Mouse (Mus musculus): ENCODE data around the gene Gm45785.
"Not testable (repeated sequence)": the region's sequence is repeated elsewhere in the genome, so short reads cannot be mapped to it uniquely, and the experiment has no call there.

Gm45785 gene

DNA sequence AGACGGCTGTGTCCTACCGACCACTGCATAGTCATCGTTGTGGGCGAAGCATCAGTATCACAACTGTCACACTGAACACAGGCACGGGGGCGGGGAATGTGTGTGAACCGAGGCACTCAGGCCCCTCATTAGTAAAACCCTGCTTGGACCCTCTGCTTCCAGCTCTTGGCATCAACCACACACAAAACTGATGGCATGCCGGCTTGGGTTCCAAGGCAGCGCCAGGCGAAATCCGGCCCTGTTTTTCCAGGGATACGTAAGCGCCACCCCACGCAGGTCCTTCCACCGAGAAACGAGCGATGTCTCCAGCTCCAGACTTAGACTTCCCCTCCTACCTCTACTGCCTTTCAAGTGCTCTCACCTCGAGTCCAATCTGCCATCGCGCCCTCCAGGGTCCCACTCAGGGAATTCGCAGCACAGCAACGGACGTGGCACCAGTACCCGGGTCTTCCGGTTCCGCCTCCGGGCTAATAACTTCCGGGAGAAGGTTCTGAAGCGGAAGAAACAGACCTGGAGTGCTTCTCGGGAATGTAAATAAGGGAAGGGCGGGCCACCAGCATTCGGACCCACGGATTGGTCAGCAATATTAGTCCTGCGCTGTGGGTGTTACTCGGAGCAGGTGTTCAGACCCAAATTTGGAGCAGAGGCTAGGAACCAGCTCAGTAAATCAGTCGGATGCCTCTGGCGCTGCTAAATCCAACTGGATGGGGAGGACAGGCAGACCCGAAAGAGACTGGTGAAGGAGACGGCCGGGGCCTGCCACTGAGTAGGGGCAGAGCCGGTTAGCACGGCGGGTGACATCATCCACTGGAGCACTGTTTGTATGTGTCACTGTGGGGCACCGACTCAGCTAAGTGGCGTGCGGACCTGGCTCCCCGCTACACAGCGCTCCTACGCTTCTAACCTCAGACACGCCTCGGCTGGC lies at the start of gene Gm45785:
TSS of gene Gm45785 (minus strand) at position 472 of the 925 bp plus-strand sequence.
- peak; percentile 88 for DNase-seq

DNA sequence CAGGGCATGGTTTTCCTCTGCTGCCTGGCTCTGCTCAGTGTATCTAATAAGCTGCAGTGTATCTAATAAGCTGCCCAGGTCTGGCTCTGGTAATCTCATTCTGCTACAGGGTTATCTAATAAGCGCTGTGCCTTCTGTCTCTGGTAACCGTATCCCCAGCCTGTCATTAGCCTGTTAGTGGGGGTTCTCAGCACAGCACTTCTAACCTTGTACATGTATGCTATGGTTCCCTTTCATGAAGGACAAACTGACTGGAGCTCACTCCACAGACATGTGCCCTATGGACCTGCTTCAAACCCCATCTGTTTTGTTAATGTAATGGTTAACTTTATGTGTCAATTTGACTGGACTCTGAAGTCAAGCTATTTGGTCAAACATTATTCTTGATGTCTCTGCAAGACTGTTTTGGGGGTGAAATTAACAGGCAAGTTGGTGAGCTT lies 49.5 kb upstream of the Gm45785 start:
- no peak for DNase-seq

DNA sequence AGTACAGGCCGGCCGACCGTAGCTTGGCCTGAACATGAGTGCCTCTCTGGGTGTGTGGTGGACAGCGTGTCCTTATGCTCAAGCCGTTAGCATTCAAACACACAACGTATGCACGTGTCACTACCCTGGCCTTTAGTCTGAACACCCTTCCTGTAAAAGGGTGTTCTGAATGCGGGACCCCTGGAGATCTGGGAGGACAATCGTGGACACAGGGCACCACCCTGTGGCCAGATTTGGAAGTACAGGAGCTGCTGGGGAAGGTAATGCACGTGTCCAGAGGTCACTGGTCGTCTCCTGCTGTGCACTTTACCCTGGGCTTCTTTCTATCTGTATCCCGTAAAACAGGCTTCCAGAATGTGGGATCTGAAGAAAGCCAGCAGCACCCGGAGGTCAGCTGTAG lies 47.1 kb upstream of the Gm45785 start:
- DNase-seq = peak; percentile 77

- DNase-seq = no peak
These were observed 46.1 kb upstream of the Gm45785 start for GRCm38 (mm10) chr7:140902036-140902875.

GRCm38 (mm10) chr7:140900220-140900619 lies 44.1 kb upstream of the Gm45785 start, which contains the start of gene Cox8b:
Cox8b (minus strand) TSS chr7:140900446.
- no peak for DNase-seq

DNA sequence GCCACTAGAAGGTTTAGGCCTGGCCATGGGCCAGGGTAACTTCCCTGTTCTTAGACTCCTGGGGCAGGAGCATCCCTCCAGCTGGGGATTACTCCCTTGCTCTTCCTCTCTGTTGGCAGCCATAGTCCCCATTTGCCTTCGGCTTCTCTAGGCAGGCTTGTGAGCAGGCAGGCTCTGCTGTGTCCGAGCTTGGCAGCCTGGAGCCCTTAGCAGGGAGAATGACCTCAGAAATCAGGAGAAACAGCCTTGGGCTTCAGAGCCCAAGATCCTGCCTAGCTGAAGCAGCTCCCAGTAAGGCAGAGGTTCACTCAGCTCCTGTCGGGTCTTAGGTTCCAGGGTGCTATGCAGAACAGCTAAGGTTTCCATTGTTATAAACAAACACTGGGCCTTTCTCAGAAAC lies 43.0 kb upstream of the Gm45785 start:
- DNase-seq = no peak

DNA sequence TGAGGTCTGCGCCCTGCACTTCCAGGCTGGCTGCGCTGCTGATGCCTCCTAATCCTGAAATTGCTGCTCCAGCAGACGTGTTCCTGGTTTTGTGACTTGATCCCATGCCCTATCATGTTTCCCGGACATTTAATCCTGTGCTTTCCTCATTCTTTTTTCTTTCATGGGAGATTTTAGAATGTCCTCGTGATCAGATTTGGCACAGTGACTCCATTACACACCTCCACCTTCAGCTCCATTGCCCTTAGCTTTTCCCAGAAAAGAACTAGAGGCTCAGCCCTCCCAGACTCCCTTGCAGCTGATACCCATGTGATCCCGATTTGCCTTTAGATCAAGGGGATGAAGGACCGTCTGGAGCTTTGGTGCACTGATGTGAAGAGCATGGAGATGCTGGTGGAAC lies 41.7 kb upstream of the Gm45785 start:
- DNase-seq = no peak

- no peak for DNase-seq
These were observed 38.5 kb upstream of the Gm45785 start for GRCm38 (mm10) chr7:140894611-140895010.

GRCm38 (mm10) chr7:140894031-140894430 lies 37.9 kb upstream of the Gm45785 start:
- DNase-seq = no peak

GRCm38 (mm10) chr7:140890636-140891035 lies 34.5 kb upstream of the Gm45785 start:
- not testable (repeated sequence) for DNase-seq

GRCm38 (mm10) chr7:140882469-140882803 lies 26.3 kb upstream of the Gm45785 start:
- DNase-seq = no peak

GRCm38 (mm10) chr7:140881696-140882468 lies 25.8 kb upstream of the Gm45785 start, which contains the start of the genes Psmd13 and Sirt3:
Psmd13 (plus strand) TSS chr7:140881968.
Sirt3 (minus strand) TSS chr7:140882309.
- DNase-seq = peak; percentile 95

- no peak for DNase-seq
These were observed 24.9 kb upstream of the Gm45785 start for GRCm38 (mm10) chr7:140880865-140881515.

GRCm38 (mm10) chr7:140880419-140880818 lies 24.3 kb upstream of the Gm45785 start:
- DNase-seq = no peak

- peak; percentile 33 for DNase-seq
These were observed 23.2 kb upstream of the Gm45785 start for GRCm38 (mm10) chr7:140879355-140879754.

DNA sequence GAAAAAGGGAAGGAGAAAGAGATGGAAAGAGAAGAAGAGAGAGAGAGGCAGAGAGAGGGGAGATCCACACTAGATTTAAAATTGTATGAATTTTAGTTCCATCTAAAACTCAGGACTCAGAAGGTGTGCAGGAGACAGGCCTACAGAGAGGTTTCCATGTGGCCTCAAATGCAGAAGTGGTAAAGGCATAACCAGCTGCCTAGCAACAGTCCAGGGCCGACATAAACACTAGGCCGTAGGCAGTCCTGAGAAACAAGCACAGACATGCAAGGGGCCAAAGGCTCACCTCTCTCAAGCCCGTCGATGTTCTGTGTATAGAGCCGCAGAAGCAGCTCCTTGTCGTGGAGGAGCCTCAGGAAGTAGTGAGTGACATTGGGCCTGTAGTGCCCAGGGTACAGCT lies 21.2 kb upstream of the Gm45785 start:
- no peak for DNase-seq

DNA sequence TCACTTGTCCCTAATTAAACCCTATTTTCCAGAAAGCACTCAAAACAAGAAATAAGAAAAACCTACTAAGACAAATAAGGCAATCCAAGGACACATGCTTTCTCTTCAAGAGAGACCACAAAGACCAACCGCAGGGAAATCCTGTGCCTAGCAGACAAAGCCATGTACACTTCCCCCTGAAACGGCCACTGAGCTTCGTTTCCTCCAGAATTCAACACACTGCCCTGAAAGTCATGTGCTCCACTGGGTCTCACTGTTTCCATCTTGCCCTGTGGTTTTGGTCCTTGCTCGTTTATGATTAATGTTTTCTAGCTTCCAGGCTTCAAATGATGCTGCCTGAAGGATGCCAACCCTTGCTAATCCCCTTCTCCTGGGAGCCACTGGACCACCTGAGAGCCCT lies 18.1 kb upstream of the Gm45785 start:
- no peak for DNase-seq

DNA sequence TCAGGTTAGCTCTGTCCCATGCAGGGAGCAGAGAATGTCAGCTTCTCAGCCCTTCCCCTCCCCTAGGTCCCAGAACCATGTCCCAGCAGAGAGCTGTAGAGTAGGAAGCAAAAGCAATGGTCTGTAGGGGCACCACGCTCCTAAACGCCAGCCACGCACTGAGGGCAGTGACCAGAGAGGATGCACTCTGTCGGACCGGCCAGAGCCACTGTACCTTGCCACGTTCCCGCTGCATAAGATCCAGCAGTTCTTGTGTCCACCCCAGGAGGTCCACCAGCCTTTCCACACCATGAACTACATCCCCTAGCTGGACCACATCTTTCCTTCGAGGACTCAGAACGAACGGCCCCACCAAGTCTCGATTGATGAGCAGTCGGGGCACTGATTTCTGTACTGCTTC lies 8.6 kb upstream of the Gm45785 start:
- no peak for DNase-seq

DNA sequence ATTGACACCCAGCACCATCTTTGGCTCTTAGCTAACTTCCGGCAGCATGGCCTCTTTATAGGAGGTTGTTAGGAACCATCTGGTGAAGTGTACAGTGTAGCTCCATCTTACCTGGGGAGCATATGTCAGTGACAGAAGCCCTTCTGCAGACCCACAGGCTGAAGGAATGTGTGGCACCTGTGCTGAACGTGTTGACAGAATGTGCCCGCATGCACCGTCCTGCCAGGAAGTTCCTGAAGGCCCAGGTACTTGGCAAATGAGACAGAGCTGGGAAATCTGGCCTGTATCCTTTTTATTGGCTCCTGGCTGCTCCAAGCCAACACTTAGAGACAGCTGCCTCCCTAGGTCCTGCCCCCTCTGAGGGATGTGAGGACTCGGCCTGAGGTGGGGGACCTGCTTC lies 4.6 kb upstream of the Gm45785 start:
- no peak for DNase-seq

DNA sequence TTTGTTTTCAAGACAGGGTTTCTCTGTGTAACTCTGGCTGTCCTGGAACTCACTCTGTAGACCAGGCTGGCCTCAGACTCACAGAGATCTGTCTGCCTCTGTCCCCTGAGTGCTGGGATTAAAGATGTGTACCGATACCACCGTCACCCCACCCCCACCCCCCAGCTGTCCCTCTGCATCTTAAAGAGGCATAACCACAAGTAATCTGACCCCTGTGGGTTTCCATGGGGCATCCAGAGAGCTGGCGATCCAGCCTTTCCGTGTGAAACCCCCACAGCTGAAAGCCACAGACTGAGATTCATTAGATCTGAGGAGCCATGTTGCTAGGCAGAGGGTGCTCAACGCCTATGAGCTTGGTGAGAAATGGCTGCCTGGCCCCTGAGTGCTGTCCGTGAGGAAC lies 3.9 kb upstream of the Gm45785 start:
- no peak for DNase-seq

DNA sequence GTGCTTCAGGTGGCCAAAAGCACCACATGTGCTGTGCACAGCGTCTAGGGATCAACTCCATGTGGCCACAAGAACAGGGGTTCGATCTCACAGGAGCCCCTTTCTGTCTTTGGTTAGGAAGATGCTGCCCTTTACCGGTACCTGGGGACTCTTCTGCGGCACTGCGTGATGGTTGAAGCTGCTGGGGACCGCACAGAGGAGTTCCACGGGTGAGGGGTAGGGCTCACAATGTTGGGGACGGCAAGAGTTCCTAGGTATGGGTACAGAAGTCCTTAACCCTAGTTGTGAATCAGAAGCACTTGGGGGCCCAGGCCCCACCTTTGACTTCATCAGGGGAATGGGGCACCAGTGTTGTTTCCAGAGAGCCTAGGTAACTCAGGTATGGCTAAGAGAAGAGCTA lies 2.6 kb upstream of the Gm45785 start:
- no peak for DNase-seq

All from liver (tissue).